Mouse (Mus musculus) cerebellum, adult 11-12 months (tissue): ENCODE measurements at regions not wholly inside any gene's neighbourhood (a gene's known extent, or its start where the extent isn't known, plus 50 kb on each side); places are given as distances from the start of the nearest gene placed in this dataset.

Experiments
- DNase-seq: peaks from one replicate; pipeline ENCODE4 v3.0.0; 2022

- DNase-seq: no peak
These were observed 109.8 kb upstream of the Zfp217 start for GRCm38 (mm10) chr2:170257671-170258235.

- no peak for DNase-seq
These were observed 108.1 kb upstream of the Zfp217 start for GRCm38 (mm10) chr2:170255997-170256396.

- no peak for DNase-seq
These were observed 107.6 kb upstream of the Zfp217 start for GRCm38 (mm10) chr2:170255533-170255932.

- DNase-seq: no peak
These were observed 106.0 kb upstream of the Zfp217 start for GRCm38 (mm10) chr2:170253681-170254440.

GRCm38 (mm10) chr2:170252255-170253034, 104.5 kb upstream of the Zfp217 start:
- DNase-seq: no peak

GRCm38 (mm10) chr2:170250680-170251079, 102.8 kb upstream of the Zfp217 start:
- no peak for DNase-seq

- no peak for DNase-seq
These were observed 100.0 kb upstream of the Zfp217 start for GRCm38 (mm10) chr2:170247702-170248445.

GRCm38 (mm10) chr2:170245637-170246341, 97.9 kb upstream of the Zfp217 start:
- no peak for DNase-seq

- no peak for DNase-seq
These were observed 96.2 kb upstream of the Zfp217 start for GRCm38 (mm10) chr2:170244108-170244507.

- DNase-seq: no peak
These were observed 90.1 kb upstream of the Zfp217 start for GRCm38 (mm10) chr2:170237959-170238358.

GRCm38 (mm10) chr2:170233426-170233825, 85.5 kb upstream of the Zfp217 start:
- DNase-seq: no peak

- DNase-seq: no peak
These were observed 81.7 kb upstream of the Zfp217 start for GRCm38 (mm10) chr2:170229461-170230080.

GRCm38 (mm10) chr2:170228318-170228994, 80.6 kb upstream of the Zfp217 start:
- DNase-seq: no peak

GRCm38 (mm10) chr2:170223872-170224271, 76.0 kb upstream of the Zfp217 start:
- DNase-seq: no peak

- no peak for DNase-seq
These were observed 74.9 kb upstream of the Zfp217 start for GRCm38 (mm10) chr2:170222819-170223218.

- no peak for DNase-seq
These were observed 74.2 kb upstream of the Zfp217 start for GRCm38 (mm10) chr2:170221994-170222535.

- no peak for DNase-seq
These were observed 73.0 kb upstream of the Zfp217 start for GRCm38 (mm10) chr2:170220871-170221369.

GRCm38 (mm10) chr2:170220443-170220842, 72.5 kb upstream of the Zfp217 start:
- no peak for DNase-seq

- DNase-seq: no peak
These were observed 71.9 kb upstream of the Zfp217 start for GRCm38 (mm10) chr2:170219611-170220401.

- no peak for DNase-seq
These were observed 71.3 kb upstream of the Zfp217 start for GRCm38 (mm10) chr2:170219161-170219581.
